Mouse (Mus musculus): ENCODE data around the gene Snrpe. TPM values are rescaled to one million over a fixed set of nuclear protein-coding genes. Genes with fewer than 3 reads are reported as not detected.

Gene Snrpe
- polyA plus RNA-seq, 1 experiment from 2014 or later: 614 TPM

DNA sequence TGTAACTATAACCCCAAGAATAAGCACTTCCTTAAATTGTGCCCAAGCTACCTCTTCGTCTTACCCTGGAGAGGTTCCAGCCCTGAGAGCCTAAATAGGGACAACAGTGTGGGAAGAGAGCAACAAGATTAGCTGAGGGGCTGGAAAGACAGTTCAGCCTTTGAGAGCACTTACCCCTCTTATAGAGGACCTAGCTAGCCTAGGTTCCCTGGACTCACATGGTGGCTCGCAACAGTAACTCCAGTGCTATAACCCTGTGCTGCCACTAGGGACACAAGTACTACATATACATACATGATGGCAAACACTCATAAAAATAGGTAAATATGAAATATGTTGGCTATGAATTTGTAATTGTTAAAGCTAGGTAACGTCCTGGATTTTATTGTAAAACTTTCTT is 3.7 kb upstream of the Snrpe start:
- Histone ChIP-seq H3K9ac (no peak overlapping the region), H3K36me3 (peaks cover 27% of the 10 kb centered on the region), H3K27me3 (no peaks in the 10 kb centered on the region), H3K4me3 (no peak overlapping the region), H3K4me2 (no peak overlapping the region), H3K4me1 (replicated peaks) (peaks cover 5% of the 10 kb centered on the region), H3K9me3 (no peaks in the 10 kb centered on the region), H3K27ac (no peak overlapping the region)
- 82% methylated on average over 3 of the region's 3 CpGs for WGBS
- no peak for ATAC-seq (ENCODE audit: low FRiP score)

DNA sequence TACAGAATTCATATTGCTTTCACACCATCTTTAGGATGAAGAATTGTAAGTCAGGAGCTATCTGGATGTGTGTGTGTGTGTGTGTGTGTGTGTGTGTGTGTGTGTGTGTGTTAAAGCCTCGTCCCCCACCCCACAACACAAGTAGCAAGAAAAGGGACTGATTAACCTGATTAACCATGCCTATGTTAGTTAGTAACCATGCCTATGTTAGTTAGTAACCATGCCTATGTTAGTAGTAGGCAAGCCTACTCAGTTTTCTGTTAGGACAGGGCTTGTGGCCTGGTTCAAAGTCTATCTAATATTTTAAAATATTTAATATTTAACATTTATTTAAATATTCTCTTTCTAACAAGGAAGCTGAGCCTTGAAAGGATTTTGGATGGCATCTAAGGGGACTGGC is 1.3 kb upstream of the Snrpe start:
- Histone ChIP-seq H3K9ac (no peak overlapping the region), H3K4me1 (replicated peaks) (peaks cover 11% of the 10 kb centered on the region), H3K27me3 (no peaks in the 10 kb centered on the region), H3K36me3 (peaks cover 33% of the 10 kb centered on the region), H3K4me3 (no peak overlapping the region), H3K4me2 (no peak overlapping the region), H3K9me3 (no peaks in the 10 kb centered on the region), H3K27ac (no peak overlapping the region)
- no peak for ATAC-seq (ENCODE audit: low FRiP score)
- WGBS: 80% methylated on average over 1 of the region's 1 CpGs

DNA sequence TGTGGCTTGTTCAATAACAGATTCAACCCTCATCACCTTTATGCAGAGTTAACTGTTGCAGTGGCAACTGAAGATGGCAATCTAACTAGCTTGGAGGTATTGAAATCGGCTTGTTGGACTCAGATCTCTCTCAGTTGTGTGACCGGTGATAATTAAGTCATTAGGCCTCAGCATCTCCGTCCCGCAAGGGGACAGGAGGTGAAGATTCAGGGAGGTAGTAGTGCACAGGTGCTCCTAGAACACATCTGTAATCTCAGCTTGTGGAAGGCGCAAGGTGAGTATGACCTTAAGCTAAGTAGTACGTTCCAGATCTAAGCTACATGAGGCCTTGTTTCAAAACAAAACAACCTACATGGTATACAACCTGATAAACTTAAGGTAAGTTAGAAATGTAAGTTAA is 510 bp upstream of the Snrpe start:
- 60% methylated on average over 6 of the region's 6 CpGs for WGBS
- Histone ChIP-seq H3K9ac (0 out of 2 replicates have a peak overlapping the region, but pooled peaks have one; percentile 49), H3K27me3 (no peaks in the 10 kb centered on the region), H3K36me3 (peaks cover 33% of the 10 kb centered on the region), H3K4me2 (peak overlapping the region; percentile 13; the same call in 1 of the 2 replicates), H3K9me3 (no peaks in the 10 kb centered on the region), H3K4me3 (no peak overlapping the region), H3K4me1 (replicated peaks) (peaks cover 11% of the 10 kb centered on the region), H3K27ac (no peak overlapping the region)
- peak; percentile 41; the same call in 1 of the 2 replicates for ATAC-seq (ENCODE audit: low FRiP score)

DNA sequence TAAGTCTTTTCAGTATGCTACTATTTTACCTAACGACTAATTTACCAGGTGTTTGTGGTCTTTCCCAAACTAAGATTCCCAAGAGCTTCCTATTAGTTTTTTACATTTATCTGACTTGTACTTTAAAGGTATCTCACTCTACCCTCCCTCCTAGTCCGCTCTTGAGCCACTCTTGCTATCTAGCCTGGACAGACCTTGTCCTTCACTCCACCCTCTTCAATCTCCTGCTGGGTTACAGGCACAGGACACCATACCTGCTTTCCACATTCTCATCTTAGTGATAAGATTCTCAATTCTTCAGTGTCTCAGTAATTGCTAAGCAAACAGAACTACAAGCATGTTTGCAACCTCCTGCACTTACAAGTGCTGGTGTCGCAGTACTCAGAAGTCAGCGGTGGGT is 6.9 kb downstream of the Snrpe start:
- WGBS: 95% methylated on average over 4 of the region's 4 CpGs
- H3K4me3 ChIP-seq: no peak overlapping the region
- H3K9me3 ChIP-seq: no peaks in the 10 kb centered on the region
- no peaks in the 10 kb centered on the region for H3K27me3 ChIP-seq
- H3K9ac ChIP-seq: no peak overlapping the region
- H3K36me3 ChIP-seq: peaks cover 81% of the 10 kb centered on the region
- ATAC-seq (ENCODE audit: low FRiP score): no peak
- H3K4me1 ChIP-seq (replicated peaks): 0 out of 2 replicates have a peak, but pooled peaks cover 3% of the 10 kb centered on the region
- H3K27ac ChIP-seq: no peak overlapping the region
- H3K4me2 ChIP-seq: no peak overlapping the region

DNA sequence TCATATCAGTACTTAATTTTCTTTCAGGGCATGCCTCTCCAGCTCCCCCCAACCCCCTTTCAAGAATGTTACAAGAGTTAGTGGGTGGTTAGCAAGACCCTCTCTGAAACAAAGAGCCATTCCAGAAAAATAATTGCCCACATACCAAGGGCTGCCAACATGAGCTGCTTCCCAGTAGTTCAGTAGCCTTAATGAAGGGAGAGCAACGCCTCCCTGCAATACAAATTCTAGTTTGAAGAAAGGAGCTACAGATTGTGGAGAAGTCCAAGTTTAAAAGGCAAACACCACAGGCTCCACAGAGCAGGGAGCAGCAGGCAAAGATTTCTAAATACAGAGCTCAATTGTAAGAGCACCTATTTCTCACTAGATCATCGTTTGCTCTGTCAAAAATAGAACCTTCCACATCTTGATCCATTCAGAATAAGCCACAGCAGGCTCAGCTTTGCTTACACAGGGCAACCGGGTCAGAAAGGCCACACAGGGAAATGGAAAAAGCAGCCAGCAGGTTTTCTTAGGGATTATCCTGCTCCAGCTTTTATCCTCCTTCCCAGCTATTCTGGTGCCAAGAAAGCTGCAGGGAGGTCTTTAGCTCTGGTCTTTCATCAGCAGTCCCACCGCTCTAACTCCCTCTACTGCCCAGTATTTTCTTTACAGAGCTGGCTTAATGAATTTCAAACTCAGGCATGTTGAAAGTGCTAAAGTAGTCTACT is 13.6 kb downstream of the Snrpe start:
- peaks cover 13% of the 10 kb centered on the region for H3K4me1 ChIP-seq (replicated peaks)
- WGBS: 15% methylated on average over 4 of the region's 4 CpGs
- no peak overlapping the region for H3K4me3 ChIP-seq
- H3K9me3 ChIP-seq: no peaks in the 10 kb centered on the region
- no peaks in the 10 kb centered on the region for H3K27me3 ChIP-seq
- peak; percentile 69; the same call in 1 of the 2 replicates for ATAC-seq (ENCODE audit: low FRiP score)
- H3K36me3 ChIP-seq: peaks cover 13% of the 10 kb centered on the region
- H3K27ac ChIP-seq: peak overlapping the region; percentile 78
- H3K4me2 ChIP-seq: no peak overlapping the region
- H3K9ac ChIP-seq: no peak overlapping the region

DNA sequence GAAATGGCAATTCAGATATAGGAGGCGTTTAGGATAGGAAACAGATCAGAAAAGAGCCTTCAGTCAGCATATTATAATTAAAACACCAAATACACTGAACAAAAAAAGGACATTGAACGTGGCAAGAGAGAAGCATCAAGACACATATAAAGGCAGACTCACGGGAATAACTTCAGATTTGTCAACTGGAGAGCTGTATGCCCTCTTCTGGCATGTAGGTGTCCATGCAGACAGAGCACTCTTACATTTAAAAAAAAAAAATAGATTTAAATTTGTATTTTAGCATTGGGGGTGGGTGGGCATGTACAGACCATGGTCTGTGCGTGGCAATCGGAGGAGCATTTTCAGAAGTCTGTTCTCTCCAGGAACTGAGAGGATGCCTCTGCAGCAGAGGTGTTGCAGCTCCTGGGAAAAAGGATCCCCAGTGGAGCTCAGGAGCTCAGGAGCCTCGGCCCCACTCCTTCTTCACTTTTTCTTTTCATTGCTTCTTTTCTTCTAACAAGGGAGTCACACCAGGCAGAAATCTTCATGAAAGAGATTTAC is 24.0 kb downstream of the Snrpe start:
- Histone ChIP-seq H3K9me3 (no peaks in the 10 kb centered on the region), H3K27me3 (no peaks in the 10 kb centered on the region), H3K27ac (no peak overlapping the region), H3K4me2 (no peak overlapping the region), H3K4me3 (no peak overlapping the region), H3K9ac (no peak overlapping the region), H3K4me1 (replicated peaks) (no peaks in the 10 kb centered on the region), H3K36me3 (no peaks in the 10 kb centered on the region)
- ATAC-seq (ENCODE audit: low FRiP score): no peak
- 76% methylated on average over 6 of the region's 6 CpGs for WGBS

DNA sequence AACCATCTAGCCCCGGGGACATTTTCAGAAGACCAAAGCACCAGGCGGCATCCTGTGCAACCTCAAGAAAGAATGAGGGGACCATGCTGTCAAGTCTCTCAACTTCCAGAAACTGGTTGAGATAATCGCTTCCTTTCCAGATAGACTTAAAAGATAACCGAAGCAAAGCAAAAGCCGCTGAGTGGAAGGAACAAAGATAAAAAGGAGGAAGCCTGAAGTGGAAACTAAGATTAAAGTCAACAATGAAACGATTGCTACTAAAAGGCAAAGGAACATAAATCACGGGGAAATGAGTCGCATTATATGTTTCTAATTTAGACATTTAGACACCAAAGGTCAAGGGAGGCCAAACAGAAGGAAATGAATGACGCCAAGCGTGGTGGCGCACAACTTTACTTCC is 38.8 kb downstream of the Snrpe start:
- Histone ChIP-seq H3K4me2 (no peak overlapping the region), H3K36me3 (no peaks in the 10 kb centered on the region), H3K4me3 (no peak overlapping the region), H3K4me1 (replicated peaks) (no peaks in the 10 kb centered on the region), H3K27me3 (no peaks in the 10 kb centered on the region), H3K27ac (no peak overlapping the region), H3K9me3 (peaks cover 5% of the 10 kb centered on the region; the same call in 1 of the 2 replicates), H3K9ac (no peak overlapping the region)
- ATAC-seq (ENCODE audit: low FRiP score): no peak
- 89% methylated on average over 11 of the region's 11 CpGs for WGBS

Other genes with a start within 250 kb of the Snrpe start
- gene Etnk2, start 246.7 kb downstream of the Snrpe start, polyA plus RNA-seq (2015; fragmentation: Nextera tagmentation; extraction: Ambion mirVana): 9.9 and 10.3 TPM in 2 replicates
- 7.9 and 8.0 TPM in 2 replicates for gene Sox13, start 185.9 kb downstream of the Snrpe start, polyA plus RNA-seq (2015; fragmentation: Nextera tagmentation; extraction: Ambion mirVana)
- not detected in 2 replicates for gene Zbed6, start 50.6 kb upstream of the Snrpe start, polyA plus RNA-seq (2015; fragmentation: Nextera tagmentation; extraction: Ambion mirVana)
- gene Gm38394, start 51.0 kb upstream of the Snrpe start, polyA plus RNA-seq (2015; fragmentation: Nextera tagmentation; extraction: Ambion mirVana): 3.7 TPM in 2 replicates
- gene Lax1, start 79.8 kb upstream of the Snrpe start, polyA plus RNA-seq (2015; fragmentation: Nextera tagmentation; extraction: Ambion mirVana): 0.10 and 0.16 TPM in 2 replicates
- gene Atp2b4, start 190.8 kb upstream of the Snrpe start, polyA plus RNA-seq (2015; fragmentation: Nextera tagmentation; extraction: Ambion mirVana): 12.1 and 13.1 TPM in 2 replicates